Comparison of ENCODE assay signal across 9 mouse cellular contexts in the genomic region with DNA sequence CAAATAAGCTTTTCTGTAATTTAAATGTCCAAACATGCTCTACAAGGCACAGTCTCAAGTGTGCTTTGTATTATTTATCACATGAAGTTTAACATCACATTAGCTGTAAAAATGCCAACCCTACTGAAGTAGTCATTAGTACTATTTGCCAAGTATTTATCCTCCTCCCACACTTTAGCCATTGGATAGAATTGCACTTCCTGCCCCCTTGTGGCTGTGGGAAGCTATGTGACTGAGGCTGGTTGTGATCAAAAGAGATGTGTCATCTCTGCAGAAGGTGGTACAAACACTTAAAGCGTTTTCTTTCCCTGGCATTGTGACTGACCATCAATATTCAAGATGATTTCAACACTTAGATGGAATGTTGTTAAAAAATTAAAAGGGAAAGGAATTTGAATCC. TPM values are rescaled to one million over a fixed set of nuclear protein-coding genes. Genes with fewer than 3 reads are reported as not detected.
DNase-seq lines count a peak whose midpoint lies in the region; ATAC-seq and TF ChIP-seq lines count a peak whose summit lies in the region.
"Had no signal": no experiment of that assay in that cellular context is flagged by ENCODE, and none has a peak within 500 bp of the region (broad histone marks: within the 10 kb centered on the region; RNA-seq: fewer than 3 reads in every experiment).

No protein-coding gene starts in this region.

- H3K9ac ChIP-seq in kidney, postnatal 0 days (ENCODE audit: low read depth, low read length): no peak overlapping the region
- H3K9ac ChIP-seq in midbrain, embryonic 16.5 days (ENCODE audit: low read depth, low read length): no peak overlapping the region

- DNase-seq in kidney, postnatal 0 days (ENCODE audit: low spot score): peak; percentile 68
- no peak for DNase-seq in kidney, adult 11 months
- peak; percentile 42 for DNase-seq in ZHBTc4 (ENCODE audit: low read depth, low spot score)
- peak; percentile 12 for DNase-seq in fibroblast of lung, adult 2 months (ENCODE audit: low read depth)
- DNase-seq in frontal cortex, postnatal 36 days (ENCODE audit: low spot score in 2 of 2): no peak
- no peak for DNase-seq in c-Kit-positive CD71-positive TER-119-positive erythroid progenitor cells, embryonic 14.5 days (ENCODE audit: low spot score)

- ATAC-seq in kidney, postnatal 0 days (replicated peaks; ENCODE audit: low FRiP score, low read depth): no peak
- ATAC-seq in midbrain, embryonic 16.5 days: no peak

- peak; percentile 74 for TF ChIP-seq CTCF in kidney, postnatal 0 days (IDR thresholded peaks at IDR 0.05; ENCODE audit: low read depth)
- peak; percentile 64 for TF ChIP-seq CTCF in E14TG2a.4 (conservative IDR thresholded peaks at IDR 0.05; ENCODE audit: low read length)

- no peaks in the 10 kb centered on the region for H3K4me1 ChIP-seq in kidney, postnatal 0 days (replicated peaks; ENCODE audit: insufficient read depth, low read length)
- no peaks in the 10 kb centered on the region for H3K4me1 ChIP-seq in E14TG2a.4 (replicated peaks; ENCODE audit: low read depth, low read length)
- H3K4me1 ChIP-seq in midbrain, embryonic 16.5 days (ENCODE audit: control insufficient read depth, insufficient read depth, low read length): no peaks in the 10 kb centered on the region
- H3K4me1 ChIP-seq: megakaryocyte, embryonic 14.5 days had no signal

- H3K36me3 ChIP-seq in kidney, postnatal 0 days (ENCODE audit: insufficient read depth, low read length): no peaks in the 10 kb centered on the region
- H3K36me3 ChIP-seq in E14TG2a.4 (ENCODE audit: insufficient read depth, low read length): no peaks in the 10 kb centered on the region
- H3K36me3 ChIP-seq in midbrain, embryonic 16.5 days (ENCODE audit: control insufficient read depth, insufficient read depth, low read length): no peaks in the 10 kb centered on the region

- H3K4me3 ChIP-seq in kidney, postnatal 0 days (replicated peaks; ENCODE audit: low read depth, low read length): no peak overlapping the region
- no peak overlapping the region for H3K4me3 ChIP-seq in E14TG2a.4 (replicated peaks; ENCODE audit: low read length)
- no peak overlapping the region for H3K4me3 ChIP-seq in midbrain, embryonic 16.5 days (ENCODE audit: low read depth, low read length)
- H3K4me3 ChIP-seq: megakaryocyte, embryonic 14.5 days had no signal

- 33% methylated on average over 1 of the region's 1 CpGs for whole genome bisulfite sequencing in kidney, postnatal 0 days
- WGBS in midbrain, embryonic 16.5 days: 40% methylated on average over 1 of the region's 1 CpGs

- H3K4me2 ChIP-seq in kidney, postnatal 0 days (ENCODE audit: low read length): no peak overlapping the region
- no peak overlapping the region for H3K4me2 ChIP-seq in midbrain, embryonic 16.5 days (ENCODE audit: low read length)

- no peak overlapping the region for H3K27ac ChIP-seq in kidney, postnatal 0 days
- no peak overlapping the region for H3K27ac ChIP-seq in midbrain, embryonic 16.5 days (ENCODE audit: low read length)

- H3K9me3 ChIP-seq in kidney, postnatal 0 days (replicated peaks; ENCODE audit: low read length): no peaks in the 10 kb centered on the region
- H3K9me3 ChIP-seq in E14TG2a.4 (ENCODE audit: low read length): peaks cover 14% of the 10 kb centered on the region
- H3K9me3 ChIP-seq in midbrain, embryonic 16.5 days (replicated peaks; ENCODE audit: control insufficient read depth, low read length, poor library complexity, severe bottlenecking): no peaks in the 10 kb centered on the region
- H3K9me3 ChIP-seq: megakaryocyte, embryonic 14.5 days had no signal

- no peaks in the 10 kb centered on the region for H3K27me3 ChIP-seq in kidney, postnatal 0 days (ENCODE audit: insufficient read depth, low read length)
- H3K27me3 ChIP-seq in E14TG2a.4 (ENCODE audit: insufficient read depth, low read length): no peaks in the 10 kb centered on the region
- H3K27me3 ChIP-seq in midbrain, embryonic 16.5 days (ENCODE audit: control insufficient read depth, insufficient read depth, low read depth, low read length): no peaks in the 10 kb centered on the region
- H3K27me3 ChIP-seq: megakaryocyte, embryonic 14.5 days had no signal

RNA-seq across cellular contexts. Expression of a gene that starts 14.3 kb away (rescaled TPM):
- polyA plus RNA-seq in kidney, postnatal 0 days (2015; fragmentation: Nextera tagmentation; extraction: Ambion mirVana): not detected in 2 replicates
- polyA plus RNA-seq in midbrain, embryonic 16.5 days (2015; fragmentation: Nextera tagmentation; extraction: Ambion mirVana): 19.2 and 23.3 TPM in 2 replicates

Comparison
In these comparisons a context has a peak if more than half of its experiments do, and no peak if none do; other contexts are left out.
1. DNase-seq: peak in kidney, postnatal 0 days (single experiment), ZHBTc4 (single experiment) and fibroblast of lung, adult 2 months (single experiment); none in kidney, adult 11 months (single experiment), frontal cortex, postnatal 36 days (0 of 2) and c-Kit-positive CD71-positive TER-119-positive erythroid progenitor cells, embryonic 14.5 days (single experiment).
2. RNA of a gene that starts 14.3 kb away (polyA plus RNA-seq): 19.2 to 23.3 TPM in midbrain, embryonic 16.5 days; not detected in kidney, postnatal 0 days; every median in the first group is over 10 times any median in the second.